Mouse (Mus musculus): Measurements from ENCODE around the gene Cdc25b. TPM values are rescaled to one million over a fixed set of nuclear protein-coding genes. Genes with fewer than 3 reads are reported as not detected.

Cdc25b gene
- 25.5 and 27.5 TPM in 2 replicates for polyA plus RNA-seq (2012; rRNA removed)

DNA sequence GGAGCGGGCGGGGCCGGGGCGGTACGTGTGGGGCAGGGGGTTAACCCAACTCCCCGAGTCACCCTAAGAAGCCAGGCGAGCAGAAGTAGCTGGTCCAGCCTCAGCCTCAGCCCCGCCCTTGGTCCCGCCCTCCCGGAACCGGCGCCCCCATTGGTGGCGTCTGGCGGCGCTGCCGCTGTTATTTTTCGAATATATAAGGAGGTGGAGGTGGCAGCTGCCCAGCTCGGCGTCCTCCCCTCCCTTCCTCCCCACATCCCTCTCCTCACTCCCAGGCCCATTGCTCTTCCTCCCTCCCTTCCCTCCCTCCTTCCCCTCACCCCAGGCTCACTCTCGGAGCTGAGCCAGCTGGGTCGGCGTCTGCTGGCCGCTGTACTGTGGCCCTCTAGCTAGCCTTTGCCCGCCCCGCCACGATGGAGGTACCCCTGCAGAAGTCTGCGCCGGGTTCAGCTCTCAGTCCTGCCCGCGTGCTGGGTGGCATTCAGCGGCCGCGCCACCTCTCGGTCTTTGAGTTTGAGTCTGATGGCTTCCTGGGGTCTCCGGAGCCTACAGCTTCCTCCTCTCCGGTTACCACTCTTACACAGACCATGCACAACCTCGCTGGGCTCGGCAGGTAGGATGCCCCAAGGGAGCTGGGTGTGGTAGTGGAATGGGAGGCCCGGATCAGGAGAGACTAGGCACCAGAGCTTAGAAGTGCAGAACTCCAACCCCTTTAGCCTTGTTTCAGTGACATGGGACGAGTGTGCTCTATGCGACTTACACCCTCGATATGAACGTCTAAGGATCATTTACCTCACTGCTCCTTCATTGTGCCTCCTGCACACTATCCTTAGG lies at the start of gene Cdc25b, which contains the start of gene Spef1:
Cdc25b (plus strand) TSS at position 179 of the 831 bp plus-strand sequence.
Spef1 (minus strand) TSS at position 512 of the 831 bp plus-strand sequence.

DNA sequence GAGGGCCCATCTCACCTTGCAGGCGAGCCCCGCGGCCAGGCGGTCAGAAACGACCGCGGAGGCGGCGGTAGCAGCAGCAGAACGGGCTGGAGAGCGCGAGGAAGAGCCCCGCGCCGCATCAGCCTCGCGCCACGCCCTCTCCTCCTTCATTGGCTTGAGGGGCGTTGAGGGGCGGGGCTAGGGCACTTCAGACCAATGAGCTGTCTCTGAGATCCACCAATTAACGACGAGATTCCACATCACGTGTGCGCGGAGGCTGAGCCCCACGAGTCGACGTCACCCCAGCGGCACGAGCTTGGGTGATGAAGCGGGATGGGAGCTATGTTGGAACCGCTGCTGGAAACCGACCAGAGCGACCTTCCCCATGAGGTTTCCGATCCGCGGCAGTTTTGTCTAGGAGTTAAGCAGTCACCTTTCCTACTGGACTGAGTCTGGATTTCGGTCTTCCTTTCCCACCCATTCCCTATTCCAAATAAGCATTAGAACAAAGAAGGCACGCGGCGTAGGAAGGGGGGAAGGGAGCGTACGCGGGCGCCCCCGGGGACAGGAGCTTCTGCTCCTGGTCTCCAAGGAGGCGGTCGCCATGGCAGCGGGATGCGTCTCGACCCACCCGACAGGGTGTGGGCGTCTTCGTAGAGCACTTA lies 26.7 kb upstream of the Cdc25b start, which contains the start of gene 1700037H04Rik:
1700037H04Rik (minus strand) TSS at position 144 of the 644 bp plus-strand sequence.

DNA sequence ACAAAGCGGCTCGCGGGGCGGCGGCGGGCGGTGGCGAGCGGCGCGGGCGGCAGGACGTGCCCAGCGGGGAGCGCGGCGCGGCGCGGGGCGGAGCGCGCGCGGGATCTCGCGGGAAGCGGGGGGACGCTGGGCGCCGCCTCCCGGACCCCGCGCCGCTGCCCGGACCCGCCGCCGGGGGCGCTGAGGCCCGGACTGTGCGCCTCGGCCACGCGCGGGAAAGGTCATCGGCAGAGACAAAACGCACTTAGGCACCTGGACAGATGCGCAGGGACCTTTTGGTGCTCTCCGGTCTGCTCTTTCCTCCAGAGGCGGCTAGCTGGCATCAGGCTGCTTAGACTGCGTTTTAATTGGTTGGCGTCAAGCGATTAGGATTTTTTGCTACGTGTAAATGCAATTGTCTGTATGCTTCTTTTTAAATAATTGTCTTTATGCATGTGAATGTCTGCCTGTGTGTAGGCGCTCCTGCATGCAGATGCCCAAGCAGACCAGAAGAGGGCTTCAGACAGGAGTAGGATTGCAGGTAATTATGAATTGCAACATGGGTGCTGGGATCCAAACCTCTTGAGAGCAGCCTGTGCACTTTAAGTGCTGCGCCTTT lies 6.7 kb upstream of the Cdc25b start, which contains the start of gene Cenpb:
Cenpb (minus strand) TSS at position 78 of the 598 bp plus-strand sequence.

DNA sequence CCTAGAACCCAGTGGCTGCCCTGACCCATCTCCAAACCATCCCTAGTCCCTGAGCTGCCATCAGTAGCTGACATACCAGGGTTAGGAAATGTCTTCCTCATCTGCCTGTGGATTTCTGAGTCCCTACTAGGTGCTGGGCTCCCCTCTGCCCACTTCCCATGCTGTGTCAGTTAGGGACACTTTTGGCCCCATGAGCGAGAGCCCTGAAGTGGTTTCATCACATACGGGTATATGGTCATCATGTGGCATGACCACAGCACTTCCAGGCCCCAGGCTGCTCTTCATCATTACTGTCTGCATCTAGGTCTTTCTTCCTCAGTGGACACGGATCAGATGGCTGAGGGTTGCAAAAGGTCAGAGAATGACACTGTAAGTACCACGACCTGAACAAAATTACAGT lies 20.0 kb downstream of the Cdc25b start, which contains the start of gene Ap5s1:
Ap5s1 (plus strand) TSS at position 301 of the 400 bp plus-strand sequence.

DNA sequence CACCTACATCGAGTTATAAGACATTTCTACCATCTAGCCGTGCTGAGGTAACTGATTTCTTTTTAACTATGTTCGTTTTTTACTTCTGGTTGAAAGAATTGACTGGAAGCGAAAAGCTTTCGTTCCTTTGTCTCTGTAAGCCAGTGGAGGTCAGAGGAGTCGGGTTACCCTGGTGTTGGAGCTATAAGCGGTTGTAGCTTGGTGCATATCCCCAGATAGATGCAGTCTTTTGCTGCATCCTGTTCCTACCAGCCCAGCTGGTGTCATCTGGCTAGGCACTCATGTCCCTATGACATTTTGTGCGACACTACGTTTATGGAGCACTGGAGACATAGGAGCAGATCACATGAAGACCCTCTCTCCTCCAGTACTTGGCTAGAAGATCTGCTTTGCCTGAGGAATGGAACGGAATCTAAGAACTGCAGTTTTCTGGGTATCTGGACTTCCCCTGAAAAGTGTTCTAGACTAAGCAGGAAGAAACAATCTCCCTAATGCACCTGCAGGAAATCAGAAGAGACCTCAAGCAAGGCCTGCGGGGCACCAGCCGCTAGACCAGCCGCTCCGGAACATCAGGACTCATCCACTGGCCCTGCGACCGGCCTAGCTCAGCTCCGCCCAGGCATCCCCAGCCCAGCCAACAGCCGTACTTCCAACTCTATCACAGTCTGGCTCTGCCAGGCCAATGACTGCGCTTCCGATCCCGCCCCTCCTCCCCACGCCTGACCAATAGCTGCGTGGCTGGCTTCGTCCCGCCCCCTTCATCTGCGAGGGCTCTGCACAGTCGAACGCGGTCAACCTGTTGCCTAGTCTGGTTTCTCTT lies 46.8 kb downstream of the Cdc25b start, which contains the start of gene Mavs:
Mavs (plus strand) TSS at position 757 of the 820 bp plus-strand sequence.

Other genes starting within 250 kb of the Cdc25b start
- 74.6 and 77.7 TPM in 2 replicates for gene Gfra4, start 143.9 kb upstream of the Cdc25b start, polyA plus RNA-seq (2012; rRNA removed)
- gene Adam33, start 123.1 kb upstream of the Cdc25b start, polyA plus RNA-seq (2012; rRNA removed), result 2.5 and 3.9 TPM in 2 replicates
- 0.35 and 0.44 TPM in 2 replicates for gene Siglec1, start 100.2 kb upstream of the Cdc25b start, polyA plus RNA-seq (2012; rRNA removed)
- gene Hspa12b, start 59.7 kb upstream of the Cdc25b start, polyA plus RNA-seq (2012; rRNA removed), result 8.7 and 10.0 TPM in 2 replicates
- gene Gm11037, start 53.5 kb upstream of the Cdc25b start, polyA plus RNA-seq (2012; rRNA removed), result not detected in 2 replicates
- 94.7 and 106 TPM in 2 replicates for gene 1700037H04Rik, start 26.9 kb upstream of the Cdc25b start, polyA plus RNA-seq (2012; rRNA removed)
- 61.7 and 62.7 TPM in 2 replicates for gene Cenpb, start 6.9 kb upstream of the Cdc25b start, polyA plus RNA-seq (2012; rRNA removed)
- 31.0 and 33.7 TPM in 2 replicates for gene Spef1, start 333 bp downstream of the Cdc25b start, polyA plus RNA-seq (2012; rRNA removed)
- 32.5 and 33.6 TPM in 2 replicates for gene Ap5s1, start 20.1 kb downstream of the Cdc25b start, polyA plus RNA-seq (2012; rRNA removed)
- 6.5 and 7.1 TPM in 2 replicates for gene Mavs, start 47.1 kb downstream of the Cdc25b start, polyA plus RNA-seq (2012; rRNA removed)
- 29.0 and 29.8 TPM in 2 replicates for gene Pank2, start 75.5 kb downstream of the Cdc25b start, polyA plus RNA-seq (2012; rRNA removed)
- 32.0 and 33.2 TPM in 2 replicates for gene Rnf24, start 165.9 kb downstream of the Cdc25b start, polyA plus RNA-seq (2012; rRNA removed)

Data from central nervous system, embryonic 18 days (tissue).